Mouse (Mus musculus) forebrain, embryonic 13.5 days (tissue): Measurements from ENCODE around the gene Slc4a4. TPM values are rescaled to one million over a fixed set of nuclear protein-coding genes. Genes with fewer than 3 reads are reported as not detected.
"Not testable (repeated sequence)": the region's sequence is repeated elsewhere in the genome, so short reads cannot be mapped to it uniquely, and the experiment has no call there.

Source experiments
- ATAC-seq: fragments of 200-750 bp; cut with Nextera tagmentation; 2 replicates; pipeline ENCODE4 v1.8.0; 2017
- H3K27ac ChIP-seq: fragments of 300-500 bp; sonication (generic); 2 replicates; pipeline ENCODE4 v1.5.1; 2015; ENCODE audit warnings: inconsistent platforms, mild to moderate bottlenecking, moderate library complexity
- H3K27me3 ChIP-seq: fragments of 300-500 bp; sonication (generic); 2 replicates; pipeline ENCODE4 v1.6.1; 2015; ENCODE audit warnings: mild to moderate bottlenecking, inconsistent platforms
- H3K36me3 ChIP-seq: fragments of 300-500 bp; sonication (generic); 2 replicates; pipeline ENCODE4 v1.6.1; 2015; ENCODE audit warnings: mild to moderate bottlenecking, inconsistent platforms; ENCODE audit not compliant: poor library complexity, severe bottlenecking
- H3K4me1 ChIP-seq: fragments of 300-500 bp; sonication (generic); 2 replicates; pipeline ENCODE4 v1.6.1; 2015; ENCODE audit warnings: inconsistent platforms
- H3K4me2 ChIP-seq: fragments of 300-500 bp; sonication (generic); 2 replicates; pipeline ENCODE4 v1.6.1; 2015; ENCODE audit warnings: inconsistent platforms, mild to moderate bottlenecking, moderate library complexity
- H3K4me3 ChIP-seq: fragments of 300-500 bp; sonication (generic); 2 replicates; pipeline ENCODE4 v1.5.1; 2015; ENCODE audit warnings: mild to moderate bottlenecking, inconsistent platforms
- H3K9ac ChIP-seq: fragments of 300-500 bp; sonication (generic); 2 replicates; pipeline ENCODE4 v1.6.1; 2015; ENCODE audit warnings: mild to moderate bottlenecking, inconsistent platforms
- H3K9me3 ChIP-seq: fragments of 300-500 bp; sonication (generic); replicated peaks from 2 replicates; pipeline ENCODE4 v1.6.1; 2016; ENCODE audit warnings: inconsistent platforms
- WGBS: fragments of 180-500 bp; shearing (Covaris S2); methylation state at CpG from one replicate; pipeline ENCODE4 v1.1.7; 2015; 5-methylcytosine and 5-hydroxymethylcytosine counted together
- polyA plus RNA-seq: library from polyadenylated mRNA; unstranded; fragments of >200 nt; fragmentation: Nextera tagmentation; extraction: Ambion mirVana; gene quantifications from 2 replicates; pipeline ENCODE4 v1.2.1, GENCODE M21; 2015

Gene Slc4a4
- polyA plus RNA-seq, 1 experiment from 2014 or later: 1.1 TPM

DNA sequence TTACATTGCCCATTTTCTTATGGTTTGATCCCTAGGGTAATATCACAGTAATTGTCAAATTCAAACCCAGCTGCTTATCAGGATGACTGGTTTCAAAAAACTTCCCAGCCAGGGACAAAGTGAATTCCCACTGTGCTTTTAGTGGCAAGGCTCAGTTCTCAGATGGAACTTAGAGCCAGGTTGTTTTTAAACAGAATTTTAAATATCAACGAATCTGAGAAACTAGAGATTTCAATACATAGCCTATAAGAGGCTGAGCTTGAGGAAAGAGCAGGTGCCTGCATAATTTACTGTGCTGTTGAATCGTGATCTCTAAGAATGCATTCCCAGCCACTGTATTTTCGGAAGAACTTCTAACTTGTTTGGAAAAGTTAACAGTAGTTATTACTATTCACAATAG is 213.3 kb downstream of the Slc4a4 start:
- H3K36me3 ChIP-seq: no peaks in the 10 kb centered on the region
- ATAC-seq: no peak
- H3K9me3 ChIP-seq: no peaks in the 10 kb centered on the region
- no peaks in the 10 kb centered on the region for H3K4me1 ChIP-seq
- H3K9ac ChIP-seq: no peak overlapping the region
- WGBS: 62% methylated on average over 3 of the region's 3 CpGs
- no peak overlapping the region for H3K4me3 ChIP-seq
- H3K27me3 ChIP-seq: no peaks in the 10 kb centered on the region
- no peak overlapping the region for H3K4me2 ChIP-seq
- no peak overlapping the region for H3K27ac ChIP-seq

DNA sequence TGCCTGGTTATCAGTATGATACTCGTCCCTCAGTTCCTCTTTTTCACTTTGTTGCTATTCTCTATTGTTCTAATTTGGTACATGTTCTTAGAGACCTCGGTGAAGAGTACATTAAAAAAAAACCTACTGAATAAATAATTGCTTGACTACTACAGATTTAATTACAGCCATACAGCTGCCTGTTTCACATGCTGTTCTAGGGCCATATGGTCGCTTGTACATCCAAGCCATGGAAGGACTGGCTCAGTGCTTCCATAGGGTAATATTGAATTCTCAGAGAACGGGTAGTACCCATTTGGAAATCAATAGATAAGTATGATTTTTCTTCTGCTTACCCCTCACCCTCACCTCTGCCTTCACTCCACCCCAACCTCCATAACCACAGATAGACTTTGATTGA is 215.9 kb downstream of the Slc4a4 start:
- Histone ChIP-seq H3K4me1 (no peaks in the 10 kb centered on the region), H3K27ac (no peak overlapping the region), H3K9ac (no peak overlapping the region), H3K27me3 (no peaks in the 10 kb centered on the region), H3K4me2 (no peak overlapping the region), H3K4me3 (no peak overlapping the region), H3K9me3 (no peaks in the 10 kb centered on the region), H3K36me3 (no peaks in the 10 kb centered on the region)
- 66% methylated on average over 4 of the region's 4 CpGs for WGBS
- peak; percentile 68 for ATAC-seq

DNA sequence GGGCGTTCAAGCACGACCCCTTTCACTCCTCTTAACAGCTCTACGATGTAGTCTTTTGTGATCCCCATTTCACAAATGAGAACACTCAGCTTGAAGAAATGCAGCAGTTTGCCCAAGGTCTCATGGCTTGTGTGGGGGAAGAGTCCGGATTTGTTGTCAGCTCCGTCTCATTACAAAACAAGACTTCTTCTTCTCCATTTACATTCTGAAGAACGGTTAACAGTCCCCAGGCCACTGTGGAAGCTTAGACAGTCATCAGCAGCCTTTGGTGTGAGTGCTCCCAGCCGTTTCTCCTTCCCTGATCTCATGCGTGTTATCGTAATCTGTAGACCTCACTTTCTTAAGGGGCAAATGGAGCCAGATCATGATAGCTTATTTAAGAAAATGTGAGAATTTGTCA is 218.7 kb downstream of the Slc4a4 start:
- no peak for ATAC-seq
- no peak overlapping the region for H3K9ac ChIP-seq
- no peaks in the 10 kb centered on the region for H3K36me3 ChIP-seq
- H3K4me2 ChIP-seq: no peak overlapping the region
- H3K4me1 ChIP-seq: no peaks in the 10 kb centered on the region
- H3K27ac ChIP-seq: no peak overlapping the region
- WGBS: 54% methylated on average over 9 of the region's 9 CpGs
- no peaks in the 10 kb centered on the region for H3K9me3 ChIP-seq
- H3K27me3 ChIP-seq: no peaks in the 10 kb centered on the region
- no peak overlapping the region for H3K4me3 ChIP-seq

DNA sequence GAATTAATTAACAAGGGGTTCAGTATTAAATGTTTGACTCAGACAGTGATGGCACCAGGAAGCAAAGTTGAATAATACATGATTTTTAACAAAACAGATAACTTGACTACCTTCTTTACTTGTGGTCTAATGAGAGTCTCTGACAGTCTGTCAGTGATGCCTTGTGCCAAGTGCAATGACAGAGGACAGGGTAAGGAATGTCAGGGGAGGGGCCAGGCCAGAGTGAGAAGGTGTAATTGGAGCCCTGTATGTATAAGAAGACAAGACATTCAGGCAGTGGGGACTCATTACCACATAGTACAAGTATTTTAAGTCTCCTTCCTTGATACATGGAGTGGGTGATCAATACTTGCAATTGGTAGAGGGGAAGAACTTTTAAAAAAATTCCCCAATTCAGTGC is 219.6 kb downstream of the Slc4a4 start:
- H3K4me2 ChIP-seq: no peak overlapping the region
- no peak overlapping the region for H3K9ac ChIP-seq
- no peaks in the 10 kb centered on the region for H3K27me3 ChIP-seq
- ATAC-seq: no peak
- no peak overlapping the region for H3K27ac ChIP-seq
- no peaks in the 10 kb centered on the region for H3K36me3 ChIP-seq
- no peaks in the 10 kb centered on the region for H3K9me3 ChIP-seq
- H3K4me3 ChIP-seq: no peak overlapping the region
- no peaks in the 10 kb centered on the region for H3K4me1 ChIP-seq

DNA sequence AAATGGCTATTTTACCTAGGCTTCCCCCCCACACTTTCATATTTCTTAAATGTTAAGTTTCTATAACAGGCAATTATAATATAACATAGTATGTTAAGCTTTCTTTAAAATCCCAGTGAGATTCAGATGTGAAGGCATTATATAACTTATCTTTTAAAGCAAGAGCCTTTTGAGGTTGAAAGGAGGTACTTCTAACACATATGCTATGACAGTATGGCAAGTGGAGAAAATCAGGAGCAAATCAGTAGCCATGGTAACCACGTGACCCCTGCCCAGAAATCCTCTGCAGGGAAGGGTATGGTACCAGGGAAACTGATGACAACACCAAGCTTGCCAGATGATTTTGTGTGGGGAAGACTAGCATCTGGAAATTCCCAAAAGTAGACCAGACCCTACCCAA is 222.2 kb downstream of the Slc4a4 start:
- 76% methylated on average over 1 of the region's 1 CpGs for WGBS
- H3K4me2 ChIP-seq: no peak overlapping the region
- H3K36me3 ChIP-seq: no peaks in the 10 kb centered on the region
- H3K4me3 ChIP-seq: no peak overlapping the region
- no peak overlapping the region for H3K9ac ChIP-seq
- H3K4me1 ChIP-seq: no peaks in the 10 kb centered on the region
- H3K27me3 ChIP-seq: no peaks in the 10 kb centered on the region
- no peak overlapping the region for H3K27ac ChIP-seq
- H3K9me3 ChIP-seq: no peaks in the 10 kb centered on the region
- no peak for ATAC-seq

DNA sequence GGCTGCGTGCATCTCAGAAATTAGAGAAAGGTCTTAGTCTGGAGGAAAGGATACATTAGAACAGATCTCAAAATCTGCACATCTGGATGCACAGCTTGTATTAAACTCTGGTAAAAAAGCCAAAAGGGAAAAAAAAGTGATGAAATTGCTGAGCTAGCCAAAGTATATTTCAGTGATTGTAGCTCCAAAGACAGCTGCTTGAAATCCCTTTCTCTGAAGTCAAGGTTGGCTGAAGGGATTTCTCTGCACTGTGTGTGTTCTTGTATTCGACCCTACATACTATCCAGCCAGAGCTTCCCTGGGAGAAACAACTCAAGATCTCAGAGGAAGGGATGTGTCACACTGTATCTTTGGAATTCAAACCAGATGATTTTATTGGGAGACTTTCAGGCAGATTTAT is 223.2 kb downstream of the Slc4a4 start:
- H3K9ac ChIP-seq: no peak overlapping the region
- H3K36me3 ChIP-seq: no peaks in the 10 kb centered on the region
- ATAC-seq: no peak
- H3K27ac ChIP-seq: no peak overlapping the region
- WGBS: 88% methylated on average over 2 of the region's 2 CpGs
- H3K4me2 ChIP-seq: no peak overlapping the region
- no peaks in the 10 kb centered on the region for H3K27me3 ChIP-seq
- no peaks in the 10 kb centered on the region for H3K4me1 ChIP-seq
- no peak overlapping the region for H3K4me3 ChIP-seq
- no peaks in the 10 kb centered on the region for H3K9me3 ChIP-seq

DNA sequence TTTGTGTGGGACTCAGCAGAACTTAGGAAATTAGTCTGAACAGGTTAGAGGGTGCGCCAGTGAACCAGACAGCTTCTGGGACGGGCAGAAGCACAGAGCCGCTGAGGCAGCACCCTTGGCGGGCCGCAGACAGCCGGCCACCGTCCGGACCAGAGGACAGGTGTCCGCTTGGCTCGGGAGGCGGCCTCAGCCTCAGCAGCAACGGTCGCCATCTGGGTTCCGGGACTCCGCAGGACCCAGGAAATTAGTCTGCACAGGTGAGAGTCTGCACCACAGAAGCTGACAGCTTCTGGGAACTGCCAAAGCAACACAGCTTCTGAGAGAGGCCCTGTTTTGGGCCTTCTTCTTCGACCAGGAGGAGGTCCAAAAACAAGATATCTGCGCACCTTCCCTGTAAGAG is 225.4 kb downstream of the Slc4a4 start:
- H3K9me3 ChIP-seq, H3K4me2 ChIP-seq, H3K27ac ChIP-seq, H3K27me3 ChIP-seq, H3K9ac ChIP-seq, H3K4me1 ChIP-seq, H3K36me3 ChIP-seq, ATAC-seq, H3K4me3 ChIP-seq: not testable (repeated sequence)
- WGBS: 95% methylated on average over 15 of the region's 17 CpGs

DNA sequence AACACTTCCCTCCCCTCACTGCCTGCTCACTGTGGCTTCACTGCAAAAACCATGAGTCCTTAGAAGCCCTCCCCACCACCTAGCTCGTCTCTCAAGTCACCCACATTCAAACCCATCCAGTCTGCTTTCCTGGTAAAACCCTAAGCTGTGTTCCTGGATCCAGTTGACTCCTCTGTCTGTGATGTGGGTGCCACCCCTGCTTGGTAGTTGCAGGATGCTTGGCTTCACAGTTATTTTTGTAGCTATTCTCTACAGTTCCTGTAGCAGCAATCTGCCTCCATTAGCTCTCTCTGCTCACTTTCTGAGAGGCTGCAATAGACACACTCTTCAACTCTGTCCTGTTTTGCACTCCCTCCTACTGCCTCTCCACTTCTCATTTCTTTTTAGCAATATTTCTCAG is 234.3 kb downstream of the Slc4a4 start:
- Histone ChIP-seq H3K9ac (no peak overlapping the region), H3K27me3 (no peaks in the 10 kb centered on the region), H3K4me1 (no peaks in the 10 kb centered on the region), H3K4me2 (no peak overlapping the region), H3K27ac (no peak overlapping the region), H3K36me3 (no peaks in the 10 kb centered on the region), H3K9me3 (no peaks in the 10 kb centered on the region), H3K4me3 (no peak overlapping the region)
- WGBS: 56% methylated on average over 1 of the region's 1 CpGs
- no peak for ATAC-seq

DNA sequence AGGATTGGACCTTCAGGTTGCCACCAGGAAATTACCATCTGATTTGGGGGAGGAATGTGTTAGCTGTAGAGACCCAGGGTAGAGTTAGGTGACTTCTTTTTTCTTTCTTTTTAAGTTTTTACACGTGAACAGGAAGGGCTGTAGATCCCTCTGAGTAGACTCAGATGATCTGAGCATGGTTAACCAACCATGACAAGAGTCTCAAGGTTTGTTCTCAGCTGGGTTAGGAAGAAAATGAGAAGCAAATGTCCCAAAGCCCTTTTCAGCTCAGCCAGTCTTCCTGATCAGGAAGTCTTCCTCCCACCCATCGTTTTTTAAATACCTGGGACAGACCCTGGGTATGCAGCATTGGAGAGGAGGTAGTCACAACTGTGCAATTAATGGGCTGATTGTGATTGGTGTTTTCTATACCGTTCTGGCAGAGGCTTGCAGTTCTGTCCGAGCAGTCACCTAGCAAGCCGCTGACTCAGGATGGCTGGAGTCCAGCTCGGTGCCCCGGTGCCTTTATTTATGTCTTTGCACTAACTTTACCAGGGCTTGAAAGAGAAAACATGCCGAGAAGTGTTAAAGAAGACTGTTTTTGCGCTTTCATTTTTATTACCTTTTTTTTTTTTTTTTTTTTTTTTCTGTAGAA is 236.8 kb downstream of the Slc4a4 start:
- Histone ChIP-seq H3K9me3 (no peaks in the 10 kb centered on the region), H3K4me1 (no peaks in the 10 kb centered on the region), H3K9ac (no peak overlapping the region), H3K27ac (no peak overlapping the region), H3K4me2 (no peak overlapping the region), H3K27me3 (no peaks in the 10 kb centered on the region), H3K36me3 (no peaks in the 10 kb centered on the region), H3K4me3 (no peak overlapping the region)
- ATAC-seq: no peak
- WGBS: 74% methylated on average over 9 of the region's 9 CpGs

DNA sequence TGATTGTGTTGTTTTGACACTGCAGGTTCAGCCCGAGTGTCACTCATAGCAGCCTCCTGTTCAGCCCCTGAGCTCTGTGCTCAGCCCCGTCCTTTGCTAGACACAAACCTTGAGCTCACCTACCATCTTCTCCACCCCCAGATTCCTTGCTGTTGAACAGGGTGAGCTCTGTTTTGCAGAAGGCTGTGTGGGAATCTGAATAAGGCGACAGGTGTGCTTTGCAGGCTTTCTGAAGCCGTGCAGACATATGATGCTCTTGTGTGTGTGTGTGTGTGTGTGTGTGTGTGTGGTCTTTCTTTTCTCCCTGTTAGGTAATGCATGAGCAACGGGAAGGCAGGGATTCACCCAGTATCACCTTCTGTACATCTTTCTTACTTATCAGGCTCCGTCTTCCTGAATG is 241.6 kb downstream of the Slc4a4 start:
- WGBS: 86% methylated on average over 6 of the region's 6 CpGs
- no peak for ATAC-seq

DNA sequence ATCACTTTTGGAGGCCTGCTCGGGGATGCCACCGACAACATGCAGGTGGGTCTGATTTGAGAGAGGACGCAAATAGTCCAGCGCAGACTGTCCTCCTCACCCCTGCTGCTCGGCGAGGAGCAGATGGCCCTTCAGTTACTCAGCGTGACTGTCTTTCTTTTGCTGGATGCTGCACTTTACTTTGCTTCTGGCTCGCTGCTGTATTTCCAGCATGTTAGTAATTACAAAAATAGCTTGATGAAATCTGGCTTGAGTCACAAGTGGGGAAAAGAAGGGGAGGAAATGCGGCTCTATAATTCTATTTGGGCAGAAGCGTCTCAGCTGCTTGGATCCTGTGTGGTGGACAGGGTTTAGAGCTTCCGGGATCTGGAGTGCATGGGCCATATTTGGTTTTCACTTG is 249.2 kb downstream of the Slc4a4 start:
- no peak overlapping the region for H3K27ac ChIP-seq
- no peaks in the 10 kb centered on the region for H3K9me3 ChIP-seq
- H3K4me1 ChIP-seq: no peaks in the 10 kb centered on the region
- no peaks in the 10 kb centered on the region for H3K36me3 ChIP-seq
- ATAC-seq: no peak
- H3K27me3 ChIP-seq: no peaks in the 10 kb centered on the region
- WGBS: 92% methylated on average over 11 of the region's 11 CpGs
- no peak overlapping the region for H3K9ac ChIP-seq
- no peak overlapping the region for H3K4me3 ChIP-seq
- no peak overlapping the region for H3K4me2 ChIP-seq

More for the DNA sequence above, 241.6 kb downstream of the Slc4a4 start:
- Histone ChIP-seq H3K27ac (no peak overlapping the region), H3K36me3 (no peaks in the 10 kb centered on the region), H3K27me3 (no peaks in the 10 kb centered on the region), H3K4me1 (no peaks in the 10 kb centered on the region), H3K9ac (no peak overlapping the region), H3K4me2 (no peak overlapping the region), H3K9me3 (no peaks in the 10 kb centered on the region), H3K4me3 (no peak overlapping the region)

DNA sequence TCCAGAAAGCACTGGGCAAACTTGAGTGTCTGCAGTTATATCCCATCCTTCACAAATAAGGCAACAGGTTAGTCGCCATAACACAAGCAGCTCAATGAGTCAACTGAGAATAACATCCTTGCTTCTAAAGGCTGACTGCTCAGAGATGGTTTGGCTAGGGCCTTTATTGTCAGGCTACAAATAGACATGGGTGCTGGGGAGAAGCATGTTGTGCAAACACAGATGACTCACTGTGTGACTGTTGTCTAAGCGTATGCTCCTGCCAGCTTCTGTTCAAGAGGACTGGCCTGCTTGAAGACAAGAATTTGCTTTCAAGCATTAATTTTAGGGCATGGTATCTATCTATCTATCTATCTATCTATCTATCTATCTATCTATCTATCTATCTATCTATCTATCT is 253.5 kb downstream of the Slc4a4 start:
- no peak overlapping the region for H3K9ac ChIP-seq
- no peaks in the 10 kb centered on the region for H3K4me1 ChIP-seq
- 96% methylated on average over 2 of the region's 2 CpGs for WGBS
- no peak overlapping the region for H3K4me3 ChIP-seq
- no peaks in the 10 kb centered on the region for H3K27me3 ChIP-seq
- no peak for ATAC-seq
- H3K27ac ChIP-seq: no peak overlapping the region
- H3K4me2 ChIP-seq: no peak overlapping the region
- H3K36me3 ChIP-seq: no peaks in the 10 kb centered on the region
- no peaks in the 10 kb centered on the region for H3K9me3 ChIP-seq

DNA sequence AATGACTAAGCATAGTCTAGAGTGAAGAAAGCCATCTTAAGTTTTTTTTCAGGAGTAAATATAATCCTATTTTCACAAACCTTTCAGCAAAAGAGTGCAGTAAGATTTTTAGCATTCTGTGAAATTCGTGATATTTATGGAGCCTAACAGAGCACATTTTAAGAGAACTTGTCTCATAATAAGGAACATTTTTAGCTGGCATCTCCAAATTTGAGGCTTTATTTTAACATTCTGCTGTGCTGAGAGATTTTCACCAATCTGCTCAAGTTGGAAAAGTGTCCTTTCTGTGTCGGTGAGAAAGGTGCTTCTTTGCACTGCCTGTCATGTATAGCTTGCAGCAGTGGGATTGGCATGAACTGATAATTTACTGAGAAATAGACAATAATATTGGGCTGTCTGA is 255.1 kb downstream of the Slc4a4 start:
- H3K4me2 ChIP-seq: no peak overlapping the region
- no peaks in the 10 kb centered on the region for H3K27me3 ChIP-seq
- no peaks in the 10 kb centered on the region for H3K36me3 ChIP-seq
- no peak overlapping the region for H3K27ac ChIP-seq
- H3K4me3 ChIP-seq: no peak overlapping the region
- H3K9me3 ChIP-seq: no peaks in the 10 kb centered on the region
- H3K4me1 ChIP-seq: no peaks in the 10 kb centered on the region
- WGBS: 91% methylated on average over 2 of the region's 2 CpGs
- H3K9ac ChIP-seq: no peak overlapping the region
- ATAC-seq: no peak
